Mouse (Mus musculus) E14TG2a.4 (cell line): ENCODE results near the gene Tacc2.

Experiments
- H3K27me3 ChIP-seq: 2 replicates; pipeline ENCODE4 v1.6.1; 2014; ENCODE audit warnings: low read length, control low read depth; ENCODE audit not compliant: insufficient read depth
- H3K36me3 ChIP-seq: 2 replicates; pipeline ENCODE4 v1.6.1; 2014; ENCODE audit warnings: low read length, control low read depth; ENCODE audit not compliant: insufficient read depth
- H3K4me1 ChIP-seq: replicated peaks from 2 replicates; pipeline ENCODE4 v1.6.1; 2014; ENCODE audit warnings: low read depth, low read length, control low read depth
- H3K4me3 ChIP-seq: replicated peaks from 2 replicates; pipeline ENCODE4 v1.5.1; 2014; ENCODE audit warnings: mild to moderate bottlenecking, low read length
- H3K9me3 ChIP-seq: 2 replicates; pipeline ENCODE4 v1.6.1; 2014; ENCODE audit warnings: low read length, control low read depth
- CTCF ChIP-seq: conservative IDR thresholded peaks from 2 replicates; pipeline ENCODE4 v1.5.1; 2014; ENCODE audit warnings: low read length
- NANOG ChIP-seq: IDR thresholded peaks from 2 replicates; pipeline ENCODE4 v1.6.1; 2014; ENCODE audit warnings: borderline replicate concordance, low read length, mixed read lengths
- POU5F1 ChIP-seq: IDR thresholded peaks from 2 replicates; pipeline ENCODE4 v1.6.1; 2014; ENCODE audit warnings: low read length, borderline replicate concordance

The Tacc2 gene

GRCm38 (mm10) chr7:130713319-130713718 lies 136.1 kb downstream of the Tacc2 start:
- Histone ChIP-seq H3K27me3 (no peaks in the 10 kb centered on the region), H3K4me1 (peaks cover 97% of the 10 kb centered on the region), H3K4me3 (no peak overlapping the region), H3K9me3 (no peaks in the 10 kb centered on the region), H3K36me3 (peaks cover 36% of the 10 kb centered on the region)
- TF ChIP-seq NANOG: no peak
- TF ChIP-seq POU5F1: no peak

GRCm38 (mm10) chr7:130715467-130715866 lies 138.2 kb downstream of the Tacc2 start:
- H3K4me3 ChIP-seq: no peak overlapping the region

GRCm38 (mm10) chr7:130716341-130716740 lies 139.1 kb downstream of the Tacc2 start:
- H3K9me3 ChIP-seq: no peaks in the 10 kb centered on the region
- TF ChIP-seq POU5F1: no peak
- TF ChIP-seq NANOG: no peak
- no peak for TF ChIP-seq CTCF
- H3K4me3 ChIP-seq: peak overlapping the region; percentile 45; the same call in 1 of the 2 replicates
- peaks cover 49% of the 10 kb centered on the region for H3K36me3 ChIP-seq
- peaks cover 99% of the 10 kb centered on the region for H3K4me1 ChIP-seq
- H3K27me3 ChIP-seq: no peaks in the 10 kb centered on the region

More at GRCm38 (mm10) chr7:130715467-130715866, 138.2 kb downstream of the Tacc2 start:
- H3K9me3 ChIP-seq: no peaks in the 10 kb centered on the region
- TF ChIP-seq POU5F1: no peak
- TF ChIP-seq NANOG: no peak
- no peak for TF ChIP-seq CTCF
- peaks cover 99% of the 10 kb centered on the region for H3K4me1 ChIP-seq
- no peaks in the 10 kb centered on the region for H3K27me3 ChIP-seq
- peaks cover 47% of the 10 kb centered on the region for H3K36me3 ChIP-seq

GRCm38 (mm10) chr7:130716989-130717388 lies 139.8 kb downstream of the Tacc2 start:
- TF ChIP-seq POU5F1 (no peak), NANOG (no peak), CTCF (no peak)
- Histone ChIP-seq H3K36me3 (peaks cover 56% of the 10 kb centered on the region), H3K9me3 (no peaks in the 10 kb centered on the region), H3K4me1 (peaks cover 99% of the 10 kb centered on the region), H3K27me3 (no peaks in the 10 kb centered on the region), H3K4me3 (peak overlapping the region; percentile 45)

- H3K4me1 ChIP-seq: peaks cover 73% of the 10 kb centered on the region
- TF ChIP-seq NANOG: peak; percentile 45; the same call in 1 of the 2 replicates
- no peak for TF ChIP-seq POU5F1
- TF ChIP-seq CTCF: no peak
- H3K9me3 ChIP-seq: no peaks in the 10 kb centered on the region
- peaks cover 82% of the 10 kb centered on the region for H3K36me3 ChIP-seq
- no peaks in the 10 kb centered on the region for H3K27me3 ChIP-seq
- no peak overlapping the region; the same call in 1 of the 2 replicates for H3K4me3 ChIP-seq
Measured at GRCm38 (mm10) chr7:130719931-130720598, 142.8 kb downstream of the Tacc2 start.

- TF ChIP-seq NANOG: no peak
- no peak for TF ChIP-seq CTCF
- no peak for TF ChIP-seq POU5F1
- Histone ChIP-seq H3K9me3 (no peaks in the 10 kb centered on the region), H3K4me1 (peaks cover 67% of the 10 kb centered on the region), H3K4me3 (no peak overlapping the region), H3K36me3 (peaks cover 82% of the 10 kb centered on the region), H3K27me3 (no peaks in the 10 kb centered on the region)
Measured at GRCm38 (mm10) chr7:130720646-130721335, 143.6 kb downstream of the Tacc2 start.

GRCm38 (mm10) chr7:130726185-130726584 lies 148.9 kb downstream of the Tacc2 start:
- TF ChIP-seq POU5F1 (no peak), NANOG (no peak), CTCF (no peak)
- peaks cover 99% of the 10 kb centered on the region for H3K36me3 ChIP-seq
- no peak overlapping the region for H3K4me3 ChIP-seq
- no peaks in the 10 kb centered on the region for H3K9me3 ChIP-seq
- peaks cover 51% of the 10 kb centered on the region for H3K4me1 ChIP-seq
- no peaks in the 10 kb centered on the region for H3K27me3 ChIP-seq

GRCm38 (mm10) chr7:130726724-130727422 lies 149.6 kb downstream of the Tacc2 start:
- peaks cover 45% of the 10 kb centered on the region for H3K4me1 ChIP-seq
- no peak overlapping the region for H3K4me3 ChIP-seq
- no peaks in the 10 kb centered on the region for H3K27me3 ChIP-seq
- TF ChIP-seq POU5F1 (no peak), CTCF (no peak), NANOG (no peak)
- H3K9me3 ChIP-seq: no peaks in the 10 kb centered on the region
- H3K36me3 ChIP-seq: peaks cover 98% of the 10 kb centered on the region
